Mouse (Mus musculus) limb, embryonic 14.5 days (tissue): ENCODE measurements around the gene Rap1gap. TPM values are rescaled to one million over a fixed set of nuclear protein-coding genes. Genes with fewer than 3 reads are reported as not detected.

Source experiments
- ATAC-seq: fragments of 200-750 bp; cut with Nextera tagmentation; 2 replicates; pipeline ENCODE4 v1.8.0; 2017; ENCODE audit warnings: low read depth, moderate number of reproducible peaks, moderate TSS enrichment; ENCODE audit not compliant: low FRiP score
- DNase-seq: peaks from one replicate; pipeline ENCODE4 v3.0.0-alpha.2; 2015; ENCODE audit warnings: low spot score
- H3K27ac ChIP-seq: fragments of 300-500 bp; sonication (generic); replicated peaks from 2 replicates; pipeline ENCODE4 v1.5.1; 2014; ENCODE audit warnings: low read depth, mild to moderate bottlenecking, low read length, moderate library complexity, mixed read lengths
- H3K27me3 ChIP-seq: fragments of 300-500 bp; sonication (generic); 2 replicates; pipeline ENCODE4 v1.6.1; 2014; ENCODE audit warnings: low read length, mixed read lengths; ENCODE audit not compliant: control insufficient read depth, insufficient read depth
- H3K36me3 ChIP-seq: fragments of 300-500 bp; sonication (generic); 2 replicates; pipeline ENCODE4 v1.6.1; 2014; ENCODE audit warnings: mild to moderate bottlenecking, low read length, moderate library complexity, mixed read lengths; ENCODE audit not compliant: control insufficient read depth, insufficient read depth
- H3K4me1 ChIP-seq: fragments of 300-500 bp; sonication (generic); 2 replicates; pipeline ENCODE4 v1.6.1; 2014; ENCODE audit warnings: antibody characterized with exemption, low read length, mixed read lengths; ENCODE audit not compliant: control insufficient read depth, insufficient read depth
- H3K4me2 ChIP-seq: fragments of 300-500 bp; sonication (generic); replicated peaks from 2 replicates; pipeline ENCODE4 v1.6.1; 2014; ENCODE audit warnings: low read depth, mild to moderate bottlenecking, low read length, moderate library complexity; ENCODE audit not compliant: severe bottlenecking
- H3K4me3 ChIP-seq: fragments of 300-500 bp; sonication (generic); replicated peaks from 2 replicates; pipeline ENCODE4 v1.5.1; 2014; ENCODE audit warnings: low read length
- H3K9ac ChIP-seq: fragments of 300-500 bp; sonication (generic); 2 replicates; pipeline ENCODE4 v1.6.1; 2014; ENCODE audit warnings: mild to moderate bottlenecking, low read depth, low read length, moderate library complexity; ENCODE audit not compliant: severe bottlenecking
- H3K9me3 ChIP-seq: fragments of 300-500 bp; sonication (generic); 2 replicates; pipeline ENCODE4 v1.6.1; 2016; ENCODE audit warnings: low read length; ENCODE audit not compliant: control insufficient read depth
- POLR2A ChIP-seq: fragments of 200-500 bp; IDR thresholded peaks from 2 replicates; pipeline ENCODE4 v1.8.0; 2012; ENCODE audit warnings: inconsistent platforms, mild to moderate bottlenecking, moderate library complexity, borderline replicate concordance; ENCODE audit not compliant: insufficient read depth, insufficient read length; ENCODE audit errors: extremely low read depth
- WGBS: fragments of 180-500 bp; shearing (Covaris S2); extraction: QIAGEN DNeasy Blood & Tissue Kit; methylation state at CpG from one replicate; pipeline ENCODE4 v1.1.7; 2014; 5-methylcytosine and 5-hydroxymethylcytosine counted together
- polyA plus RNA-seq, 2 experiments: library from polyadenylated mRNA; depleted of rRNA in 1 of 2; stranded (reverse) in 1 of 2; unstranded in 1 of 2; fragments of >200 nt; fragmentation: Nextera tagmentation in 1 of 2; extraction: Ambion mirVana in 1 of 2; gene quantifications; 2 replicates each; pipeline versions ENCODE4 v1.2.1 to v1.2.3; 2012 to 2014

Rap1gap gene
- polyA plus RNA-seq, 2 experiments: 11.9 to 35.2 TPM

DNA sequence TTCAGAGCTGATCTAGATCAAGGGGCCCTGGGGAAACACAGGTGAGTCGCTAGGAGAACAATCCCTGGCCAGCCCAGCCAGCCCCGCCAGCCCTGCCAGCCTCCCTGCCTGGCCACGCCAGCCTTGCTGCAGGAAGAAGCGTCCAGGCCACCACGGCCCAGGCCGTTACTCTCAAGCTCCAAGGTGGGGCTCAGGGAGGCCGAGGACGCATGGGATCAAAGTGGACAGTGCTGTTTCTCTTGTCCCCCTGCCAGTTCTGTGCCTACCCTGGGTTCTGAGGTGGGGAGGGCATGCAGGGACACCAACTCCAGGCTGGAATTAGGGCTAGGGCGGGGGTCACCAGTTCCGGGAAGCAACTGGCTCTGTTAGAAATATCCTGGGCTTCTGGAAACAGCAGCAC, 67.4 kb downstream of the Rap1gap start:
- H3K4me1 ChIP-seq: peaks cover 13% of the 10 kb centered on the region
- no peaks in the 10 kb centered on the region for H3K9me3 ChIP-seq
- no peak for DNase-seq
- TF ChIP-seq POLR2A: no peak
- H3K4me2 ChIP-seq: no peak overlapping the region
- H3K27ac ChIP-seq: no peak overlapping the region
- 63% methylated on average over 10 of the region's 10 CpGs for WGBS
- no peaks in the 10 kb centered on the region for H3K36me3 ChIP-seq
- H3K4me3 ChIP-seq: no peak overlapping the region
- H3K9ac ChIP-seq: no peak overlapping the region
- H3K27me3 ChIP-seq: peaks cover 19% of the 10 kb centered on the region
- ATAC-seq: no peak

DNA sequence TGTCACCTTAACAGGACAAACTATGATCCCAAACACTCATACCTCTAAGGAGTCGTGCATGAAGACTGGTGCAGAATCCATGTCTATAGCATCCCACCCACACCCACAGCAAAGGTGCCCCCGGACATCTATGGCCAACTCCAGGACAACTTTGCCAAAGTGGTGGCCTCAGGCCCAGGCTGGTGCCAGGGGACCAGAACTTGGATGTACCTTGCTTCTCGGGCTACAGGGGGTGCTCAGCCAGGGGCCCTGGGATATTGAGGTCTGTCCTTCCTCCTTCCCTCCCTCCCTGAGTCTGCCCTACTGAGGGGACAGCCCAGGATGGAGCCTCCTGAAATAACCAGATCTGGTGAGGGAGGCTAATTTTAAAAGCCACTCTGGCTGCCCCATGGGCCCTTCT, 67.8 kb downstream of the Rap1gap start:
- Histone ChIP-seq H3K27ac (no peak overlapping the region), H3K36me3 (no peaks in the 10 kb centered on the region), H3K4me3 (no peak overlapping the region), H3K27me3 (peaks cover 19% of the 10 kb centered on the region), H3K4me1 (peaks cover 12% of the 10 kb centered on the region), H3K9me3 (no peaks in the 10 kb centered on the region), H3K9ac (no peak overlapping the region), H3K4me2 (no peak overlapping the region)
- WGBS: 71% methylated on average over 3 of the region's 3 CpGs
- no peak for TF ChIP-seq POLR2A
- ATAC-seq (no peak), DNase-seq (no peak)

DNA sequence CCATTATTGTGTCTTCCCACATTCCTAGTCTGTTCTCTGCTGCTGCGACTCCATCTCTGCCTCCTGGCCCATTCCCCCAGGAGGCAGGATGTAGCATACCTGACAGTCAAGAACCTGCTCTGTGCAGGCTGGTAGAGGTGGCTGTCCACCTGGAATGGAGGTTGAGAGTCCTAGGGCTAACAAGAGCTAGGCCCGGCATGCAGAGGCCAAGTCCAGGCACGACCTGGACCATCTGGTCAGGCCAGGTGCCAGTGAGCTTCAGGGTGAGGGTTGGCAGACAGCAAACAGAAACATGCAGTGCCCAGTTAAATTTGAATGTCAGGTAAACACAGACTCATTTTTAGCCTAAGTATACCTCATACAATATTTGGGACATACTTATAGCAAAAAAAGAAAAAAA, 68.4 kb downstream of the Rap1gap start:
- H3K4me1 ChIP-seq: peaks cover 7% of the 10 kb centered on the region
- no peaks in the 10 kb centered on the region for H3K9me3 ChIP-seq
- peaks cover 18% of the 10 kb centered on the region for H3K27me3 ChIP-seq
- no peak overlapping the region for H3K27ac ChIP-seq
- WGBS: 53% methylated on average over 3 of the region's 3 CpGs
- TF ChIP-seq POLR2A: no peak
- ATAC-seq (no peak), DNase-seq (no peak)
- no peak overlapping the region for H3K9ac ChIP-seq
- H3K4me2 ChIP-seq: no peak overlapping the region
- no peaks in the 10 kb centered on the region for H3K36me3 ChIP-seq
- H3K4me3 ChIP-seq: no peak overlapping the region

DNA sequence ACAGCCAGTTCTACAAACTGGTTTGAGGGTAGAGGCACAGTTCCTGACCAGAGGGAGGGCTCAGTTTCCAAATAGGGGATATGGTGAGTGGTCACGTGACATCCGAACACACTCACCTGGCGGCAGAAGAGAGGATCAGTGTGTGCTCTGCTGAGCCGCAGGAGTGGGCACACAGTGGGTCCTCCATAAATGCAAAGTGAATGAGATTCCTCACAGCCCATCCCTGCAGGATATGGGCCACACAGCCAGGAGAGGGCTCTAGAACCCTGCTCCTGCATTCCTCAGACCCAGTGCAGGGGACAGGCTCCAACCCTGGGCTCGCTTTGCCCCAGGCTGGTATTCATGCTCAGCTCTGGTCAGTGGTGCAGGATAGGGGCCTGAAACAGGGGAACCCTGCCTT, 68.9 kb downstream of the Rap1gap start:
- TF ChIP-seq POLR2A: no peak
- no peak overlapping the region for H3K9ac ChIP-seq
- peaks cover 13% of the 10 kb centered on the region for H3K27me3 ChIP-seq
- H3K4me1 ChIP-seq: peaks cover 7% of the 10 kb centered on the region
- no peaks in the 10 kb centered on the region for H3K9me3 ChIP-seq
- no peak overlapping the region for H3K4me2 ChIP-seq
- H3K27ac ChIP-seq: no peak overlapping the region
- ATAC-seq (no peak), DNase-seq (no peak)
- H3K4me3 ChIP-seq: no peak overlapping the region
- WGBS: 65% methylated on average over 5 of the region's 5 CpGs
- no peaks in the 10 kb centered on the region for H3K36me3 ChIP-seq

DNA sequence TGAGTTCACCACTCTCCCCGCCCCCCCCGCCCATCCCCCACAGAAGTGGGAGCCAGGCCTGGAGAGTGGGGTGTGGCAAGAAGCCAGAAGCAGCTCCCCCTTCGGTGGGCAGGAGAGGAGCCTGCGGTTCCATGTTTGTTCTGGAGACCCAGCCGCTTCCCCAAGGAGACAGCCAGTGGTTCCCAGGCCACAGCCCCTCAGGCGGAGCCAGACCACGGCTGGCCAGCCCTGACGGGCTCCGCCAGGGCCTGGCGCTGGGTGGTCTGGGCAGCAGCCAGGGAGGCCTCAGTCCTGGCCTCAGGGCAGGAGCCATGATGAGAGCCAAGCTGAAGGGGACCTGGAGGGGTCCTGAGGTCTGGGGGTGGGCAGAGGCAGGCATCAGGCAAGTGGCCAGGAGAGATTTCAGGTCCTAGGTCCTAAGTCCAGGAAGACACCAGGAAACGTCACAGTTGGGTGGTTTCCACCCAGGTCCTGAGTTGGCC, 71.7 kb downstream of the Rap1gap start:
- DNase-seq (no peak), ATAC-seq (no peak; the same call in 1 of the 2 replicates)
- no peak for TF ChIP-seq POLR2A
- Histone ChIP-seq H3K27ac (no peak overlapping the region), H3K4me2 (no peak overlapping the region), H3K9ac (no peak overlapping the region), H3K4me1 (peaks cover 7% of the 10 kb centered on the region), H3K4me3 (no peak overlapping the region), H3K27me3 (no peaks in the 10 kb centered on the region), H3K9me3 (no peaks in the 10 kb centered on the region), H3K36me3 (no peaks in the 10 kb centered on the region)
- 34% methylated on average over 11 of the region's 11 CpGs for WGBS

DNA sequence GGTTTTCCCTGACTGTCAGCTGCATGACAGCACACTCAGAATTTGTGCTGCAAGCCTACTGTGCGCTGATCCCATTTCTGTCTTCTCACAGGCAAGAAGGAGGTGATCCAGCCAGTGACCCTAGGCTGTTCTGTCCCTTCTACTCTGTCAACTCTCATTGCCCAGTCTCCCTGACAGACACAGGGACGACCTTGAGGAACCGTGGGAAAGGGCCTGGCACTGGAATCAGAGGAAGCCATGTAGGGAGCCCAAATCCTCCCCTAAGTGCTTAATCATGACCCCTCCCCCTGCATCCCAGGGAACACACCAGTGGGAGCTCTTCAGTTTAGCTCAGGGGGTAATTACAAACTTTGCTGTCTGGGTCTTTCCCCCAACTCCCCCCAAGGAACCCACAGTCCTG, 73.2 kb downstream of the Rap1gap start:
- ATAC-seq (no peak), DNase-seq (no peak)
- no peak overlapping the region for H3K4me2 ChIP-seq
- H3K4me3 ChIP-seq: no peak overlapping the region
- H3K9me3 ChIP-seq: no peaks in the 10 kb centered on the region
- H3K9ac ChIP-seq: no peak overlapping the region
- no peak overlapping the region for H3K27ac ChIP-seq
- 65% methylated on average over 3 of the region's 3 CpGs for WGBS
- H3K4me1 ChIP-seq: peaks cover 7% of the 10 kb centered on the region
- no peak for TF ChIP-seq POLR2A
- no peaks in the 10 kb centered on the region for H3K27me3 ChIP-seq
- H3K36me3 ChIP-seq: no peaks in the 10 kb centered on the region
